Mouse (Mus musculus): ENCODE measurements at regions not wholly inside any gene's neighbourhood (a gene's known extent, or its start where the extent isn't known, plus 50 kb on each side); places are given as distances from the start of the nearest gene placed in this dataset.

GRCm38 (mm10) chr3:15205266-15206229, 126.6 kb downstream of the Gm9733 start:
- no peak for DNase-seq

GRCm38 (mm10) chr3:15212357-15212756, 119.7 kb downstream of the Gm9733 start:
- DNase-seq, result no peak

GRCm38 (mm10) chr3:15217591-15217990, 114.5 kb downstream of the Gm9733 start:
- no peak for DNase-seq

- no peak for DNase-seq
Observed at GRCm38 (mm10) chr3:15219275-15219674, 112.8 kb downstream of the Gm9733 start.

- DNase-seq, result no peak
Observed at GRCm38 (mm10) chr3:15223266-15223665, 108.8 kb downstream of the Gm9733 start.

- no peak for DNase-seq
Observed at GRCm38 (mm10) chr3:15224452-15224851, 107.7 kb downstream of the Gm9733 start.

- no peak for DNase-seq
Observed at GRCm38 (mm10) chr3:15228641-15229040, 103.5 kb downstream of the Gm9733 start.

GRCm38 (mm10) chr3:15230204-15230603, 101.9 kb downstream of the Gm9733 start:
- no peak for DNase-seq

GRCm38 (mm10) chr3:15231433-15231832, 100.7 kb downstream of the Gm9733 start:
- no peak for DNase-seq

GRCm38 (mm10) chr3:15237817-15238432, 94.2 kb downstream of the Gm9733 start:
- DNase-seq, result no peak

- DNase-seq, result no peak
Observed at GRCm38 (mm10) chr3:15242388-15242787, 89.7 kb downstream of the Gm9733 start.

GRCm38 (mm10) chr3:15243584-15243983, 88.5 kb downstream of the Gm9733 start:
- DNase-seq, result no peak

GRCm38 (mm10) chr3:15244999-15245398, 87.1 kb downstream of the Gm9733 start:
- DNase-seq, result peak; percentile 9
